Mouse (Mus musculus) heart, embryonic 11.5 days (tissue): ENCODE data around the gene Alox12e. TPM values are rescaled to one million over a fixed set of nuclear protein-coding genes. Genes with fewer than 3 reads are reported as not detected.
A peak's percentile ranks its signal among the peaks of the same experiment; 100 is the strongest.
"Not testable (repeated sequence)": the region's sequence is repeated elsewhere in the genome, so short reads cannot be mapped to it uniquely, and the experiment has no call there.

Experiments used
- ATAC-seq: fragments of 200-750 bp; cut with Nextera tagmentation; replicated peaks from 2 replicates; pipeline ENCODE4 v1.8.0; 2017; ENCODE audit warnings: moderate library complexity; ENCODE audit not compliant: insufficient number of reproducible peaks, low FRiP score, low TSS enrichment
- H3K27ac ChIP-seq: fragments of 300-500 bp; sonication (generic); 2 replicates; pipeline ENCODE4 v1.5.1; 2014; ENCODE audit warnings: mild to moderate bottlenecking, low read depth, low read length
- H3K27me3 ChIP-seq: fragments of 300-500 bp; sonication (generic); 2 replicates; pipeline ENCODE4 v1.6.1; 2014; ENCODE audit warnings: mild to moderate bottlenecking, low read length, mixed read lengths; ENCODE audit not compliant: control insufficient read depth, insufficient read depth
- H3K36me3 ChIP-seq: fragments of 300-500 bp; sonication (generic); 2 replicates; pipeline ENCODE4 v1.6.1; 2014; ENCODE audit warnings: mild to moderate bottlenecking, low read length, moderate library complexity, mixed read lengths; ENCODE audit not compliant: control insufficient read depth, insufficient read depth
- H3K4me1 ChIP-seq: fragments of 300-500 bp; sonication (generic); 2 replicates; pipeline ENCODE4 v1.6.1; 2014; ENCODE audit warnings: low read length; ENCODE audit not compliant: control insufficient read depth, insufficient read depth
- H3K4me2 ChIP-seq: fragments of 300-500 bp; sonication (generic); 2 replicates; pipeline ENCODE4 v1.6.1; 2014; ENCODE audit warnings: mild to moderate bottlenecking, moderate library complexity
- H3K4me3 ChIP-seq: fragments of 300-500 bp; sonication (generic); 2 replicates; pipeline ENCODE4 v1.5.1; 2014; ENCODE audit warnings: low read depth, low read length
- H3K9ac ChIP-seq: fragments of 300-500 bp; sonication (generic); 2 replicates; pipeline ENCODE4 v1.6.1; 2014; ENCODE audit warnings: mild to moderate bottlenecking, low read depth, low read length, moderate library complexity
- H3K9me3 ChIP-seq: fragments of 300-500 bp; sonication (generic); replicated peaks from 2 replicates; pipeline ENCODE4 v1.6.1; 2016; ENCODE audit warnings: low read length; ENCODE audit not compliant: control insufficient read depth
- WGBS: fragments of 180-500 bp; shearing (Covaris S2); extraction: QIAGEN DNeasy Blood & Tissue Kit; methylation state at CpG from one replicate; pipeline ENCODE4 v1.1.7; 2014; ENCODE audit not compliant: insufficient replicate concordance; 5-methylcytosine and 5-hydroxymethylcytosine counted together
- polyA plus RNA-seq: library from polyadenylated mRNA; unstranded; fragments of >200 nt; fragmentation: Nextera tagmentation; extraction: Ambion mirVana; gene quantifications from 2 replicates; pipeline ENCODE4 v1.2.1, GENCODE M21; 2014

Gene Alox12e
- 0.11 TPM in 1 of 2 replicates, not detected in the other for polyA plus RNA-seq

- WGBS = 29% methylated on average over 7 of the region's 7 CpGs
- Histone ChIP-seq H3K4me2 (peak within 1 kb of the TSS; percentile 41), H3K4me1 (no peaks in the 10 kb centered on the region), H3K36me3 (no peaks in the 10 kb centered on the region), H3K4me3 (no peak within 1 kb of the TSS), H3K9ac (no peak within 1 kb of the TSS), H3K9me3 (no peaks in the 10 kb centered on the region), H3K27me3 (peaks cover 47% of the 10 kb centered on the region), H3K27ac (no peak within 1 kb of the TSS)
- ATAC-seq = no peak
Measured at GRCm38 (mm10) chr11:70322528-70322927, at the start of gene Alox12e. Gene Alox12e (minus strand): TSS chr11:70322628.

GRCm38 (mm10) chr11:70368626-70369025 is 46.2 kb upstream of the Alox12e start:
- 78% methylated on average over 2 of the region's 2 CpGs for WGBS
- H3K9ac ChIP-seq, H3K4me3 ChIP-seq, H3K36me3 ChIP-seq, H3K4me1 ChIP-seq, H3K27me3 ChIP-seq, H3K27ac ChIP-seq, H3K4me2 ChIP-seq, H3K9me3 ChIP-seq, ATAC-seq: not testable (repeated sequence)

- H3K9ac ChIP-seq, H3K27ac ChIP-seq, H3K4me3 ChIP-seq, ATAC-seq, H3K9me3 ChIP-seq, H3K4me1 ChIP-seq, H3K27me3 ChIP-seq, H3K36me3 ChIP-seq, H3K4me2 ChIP-seq: not testable (repeated sequence)
- WGBS = 81% methylated on average over 6 of the region's 6 CpGs
Measured at GRCm38 (mm10) chr11:70367701-70368100, 45.3 kb upstream of the Alox12e start.

- no peak within 1 kb of the TSS for H3K27ac ChIP-seq
- H3K27me3 ChIP-seq = peaks cover 54% of the 10 kb centered on the region
- H3K4me1 ChIP-seq = peaks cover 3% of the 10 kb centered on the region; the same call in 1 of the 2 replicates
- 2% methylated on average over 19 of the region's 19 CpGs for WGBS
- no peak for ATAC-seq
- no peaks in the 10 kb centered on the region for H3K36me3 ChIP-seq
- no peaks in the 10 kb centered on the region for H3K9me3 ChIP-seq
- H3K9ac ChIP-seq = no peak within 1 kb of the TSS
- H3K4me3 ChIP-seq = peak within 1 kb of the TSS; percentile 39
- H3K4me2 ChIP-seq = peak within 1 kb of the TSS; percentile 75
Measured at GRCm38 (mm10) chr11:70351868-70352267, 29.4 kb upstream of the Alox12e start, which contains the start of gene Alox15. Gene Alox15 (minus strand): TSS chr11:70352031.

- peaks cover 3% of the 10 kb centered on the region; the same call in 1 of the 2 replicates for H3K4me1 ChIP-seq
- WGBS = 78% methylated on average over 9 of the region's 9 CpGs
- no peak for ATAC-seq
- H3K4me2 ChIP-seq = no peak overlapping the region
- H3K27ac ChIP-seq = no peak overlapping the region
- H3K9me3 ChIP-seq = no peaks in the 10 kb centered on the region
- H3K9ac ChIP-seq = no peak overlapping the region
- no peaks in the 10 kb centered on the region for H3K36me3 ChIP-seq
- H3K4me3 ChIP-seq = no peak overlapping the region
- H3K27me3 ChIP-seq = peaks cover 64% of the 10 kb centered on the region
Measured at GRCm38 (mm10) chr11:70348630-70349029, 26.2 kb upstream of the Alox12e start.

GRCm38 (mm10) chr11:70347861-70348260 is 25.4 kb upstream of the Alox12e start:
- Histone ChIP-seq H3K4me1 (peaks cover 3% of the 10 kb centered on the region; the same call in 1 of the 2 replicates), H3K9me3 (no peaks in the 10 kb centered on the region), H3K4me2 (no peak overlapping the region), H3K27me3 (peaks cover 58% of the 10 kb centered on the region), H3K9ac (no peak overlapping the region), H3K36me3 (no peaks in the 10 kb centered on the region), H3K4me3 (no peak overlapping the region), H3K27ac (no peak overlapping the region)
- WGBS = 78% methylated on average over 10 of the region's 10 CpGs
- no peak for ATAC-seq

- H3K36me3 ChIP-seq = no peaks in the 10 kb centered on the region
- no peak overlapping the region for H3K9ac ChIP-seq
- 80% methylated on average over 8 of the region's 8 CpGs for WGBS
- no peak overlapping the region for H3K4me2 ChIP-seq
- no peak overlapping the region for H3K27ac ChIP-seq
- H3K4me3 ChIP-seq = no peak overlapping the region
- ATAC-seq = no peak
- H3K27me3 ChIP-seq = peaks cover 36% of the 10 kb centered on the region
- no peaks in the 10 kb centered on the region for H3K9me3 ChIP-seq
- no peaks in the 10 kb centered on the region for H3K4me1 ChIP-seq
Measured at GRCm38 (mm10) chr11:70345546-70345945, 23.1 kb upstream of the Alox12e start.

- ATAC-seq = no peak
- Histone ChIP-seq H3K4me3 (no peak overlapping the region), H3K9me3 (no peaks in the 10 kb centered on the region), H3K36me3 (no peaks in the 10 kb centered on the region), H3K27me3 (peaks cover 31% of the 10 kb centered on the region), H3K4me2 (no peak overlapping the region), H3K27ac (no peak overlapping the region), H3K9ac (no peak overlapping the region), H3K4me1 (no peaks in the 10 kb centered on the region)
- WGBS = 68% methylated on average over 10 of the region's 10 CpGs
Measured at GRCm38 (mm10) chr11:70345061-70345460, 22.6 kb upstream of the Alox12e start.

GRCm38 (mm10) chr11:70339481-70339880 is 17.1 kb upstream of the Alox12e start:
- ATAC-seq = no peak
- Histone ChIP-seq H3K9me3 (no peaks in the 10 kb centered on the region), H3K36me3 (no peaks in the 10 kb centered on the region), H3K4me2 (no peak overlapping the region), H3K27me3 (no peaks in the 10 kb centered on the region; the same call in 1 of the 2 replicates), H3K4me1 (no peaks in the 10 kb centered on the region), H3K27ac (no peak overlapping the region), H3K4me3 (no peak overlapping the region), H3K9ac (no peak overlapping the region)
- 20% methylated on average over 7 of the region's 7 CpGs for WGBS
